Mouse (Mus musculus) megakaryocyte, embryonic 14.5 days (primary cell): ENCODE measurements around the gene Bhlha9. TPM values are rescaled to one million over a fixed set of nuclear protein-coding genes. Genes with fewer than 3 reads are reported as not detected.
A peak's percentile ranks its signal among the peaks of the same experiment; 100 is the strongest.
"Not testable (repeated sequence)": the region's sequence is repeated elsewhere in the genome, so short reads cannot be mapped to it uniquely, and the experiment has no call there.

Experiments
- H3K27me3 ChIP-seq: replicated peaks from 2 replicates; pipeline ENCODE3; 2012; ENCODE audit warnings: inconsistent platforms
- H3K36me3 ChIP-seq: replicated peaks from 2 replicates; pipeline ENCODE3; 2012; ENCODE audit warnings: low read length, inconsistent platforms, mixed read lengths
- H3K4me1 ChIP-seq: 2 replicates; pipeline ENCODE4 v1.6.1; 2012; ENCODE audit warnings: inconsistent platforms
- H3K4me3 ChIP-seq: replicated peaks from 2 replicates; pipeline ENCODE3; 2012; ENCODE audit warnings: moderate library complexity, mild to moderate bottlenecking, inconsistent platforms
- H3K9me3 ChIP-seq: 2 replicates; pipeline ENCODE4 v1.6.1; 2012; ENCODE audit warnings: inconsistent platforms
- FLI1 ChIP-seq: IDR thresholded peaks from 2 replicates; pipeline ENCODE4 v1.6.1; 2012; ENCODE audit warnings: low read length, inconsistent platforms, mixed read lengths
- GATA1 ChIP-seq: IDR thresholded peaks from 3 replicates; pipeline ENCODE4 v1.6.1; 2012; ENCODE audit warnings: mixed read lengths, low read length, inconsistent platforms, borderline replicate concordance
- polyA plus RNA-seq: library from polyadenylated mRNA; stranded (reverse); fragments of >175 nt; gene quantifications from 2 replicates; pipeline ENCODE4 v1.2.3, GENCODE M21; 2012; ENCODE audit warnings: low replicate concordance; ENCODE audit not compliant: insufficient read depth

The Bhlha9 gene
- polyA plus RNA-seq, 1 experiment, result not detected

DNA sequence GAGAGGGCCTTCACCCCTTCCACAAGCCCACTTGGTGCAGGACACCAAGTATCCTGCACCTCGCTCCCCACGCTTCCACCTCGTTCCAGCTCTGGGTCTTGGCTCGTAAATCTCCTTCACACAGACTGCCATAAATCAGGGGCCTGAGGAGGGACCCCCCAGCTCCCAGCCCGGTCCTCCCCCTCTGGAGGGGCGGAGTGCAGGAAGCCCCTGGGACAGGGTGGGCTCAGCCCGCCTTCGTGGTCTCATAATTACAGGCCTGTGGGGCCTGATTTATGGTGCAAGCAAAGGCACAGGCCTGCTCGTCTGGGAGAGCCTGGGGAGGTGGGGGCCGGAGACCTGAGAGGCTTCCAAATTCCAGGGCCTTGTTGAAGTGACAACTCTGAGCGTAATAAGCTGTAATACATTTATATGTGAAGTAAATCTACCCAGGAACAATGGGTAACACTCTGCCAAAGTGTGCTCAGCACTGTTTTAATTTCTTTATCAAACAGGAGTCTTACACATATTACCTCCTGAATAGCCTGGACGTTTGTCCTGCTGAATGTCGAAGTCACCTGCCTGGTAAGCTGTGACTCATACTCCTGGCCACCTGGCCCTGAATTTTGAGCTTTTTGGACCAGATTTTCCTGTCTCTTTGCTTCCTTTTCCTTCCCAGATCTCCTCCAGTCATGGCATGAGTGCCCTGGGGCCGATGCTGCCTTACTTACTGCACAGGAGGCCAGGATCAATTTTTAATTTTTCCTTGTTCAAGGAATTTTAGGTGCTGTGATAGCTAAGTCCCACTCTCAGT lies 12.9 kb upstream of the Bhlha9 start:
- Histone ChIP-seq H3K9me3 (no peaks in the 10 kb centered on the region), H3K27me3 (peaks cover 53% of the 10 kb centered on the region), H3K4me3 (no peak overlapping the region), H3K36me3 (no peaks in the 10 kb centered on the region), H3K4me1 (peaks cover 4% of the 10 kb centered on the region; the same call in 1 of the 2 replicates)
- no peak for TF ChIP-seq GATA1
- no peak for TF ChIP-seq FLI1

DNA sequence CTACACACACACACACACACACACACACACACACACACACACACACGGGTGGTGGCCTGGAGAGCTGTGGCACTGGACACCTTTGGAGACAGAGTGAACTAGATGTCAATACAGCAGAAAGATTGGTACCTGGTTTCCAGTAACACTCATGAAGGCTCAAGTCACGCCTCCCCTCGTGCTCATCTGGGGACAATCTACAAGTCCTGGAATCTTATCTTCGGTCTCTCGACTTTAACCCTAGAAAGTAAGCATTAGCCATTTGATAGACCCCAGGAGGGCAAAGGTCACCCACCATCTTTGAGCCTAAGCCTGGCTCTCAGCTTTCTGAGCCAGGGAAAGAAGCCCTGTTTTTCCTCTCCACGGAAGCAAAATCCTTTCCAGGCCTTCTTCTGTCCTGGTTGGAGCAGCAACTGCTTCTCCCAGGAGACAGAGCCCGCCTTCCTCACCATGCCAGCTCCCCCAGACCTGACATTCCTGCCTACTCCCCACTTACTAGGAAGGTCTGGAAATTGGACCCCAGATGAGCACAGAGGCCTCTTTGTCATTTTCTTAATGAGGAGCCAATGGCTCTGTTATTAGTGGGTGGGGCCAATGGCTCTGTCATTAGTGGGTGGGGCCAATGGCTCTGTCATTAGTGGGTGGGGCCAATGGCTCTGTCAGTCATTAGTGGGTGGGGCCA lies 10.3 kb upstream of the Bhlha9 start:
- Histone ChIP-seq H3K27me3 (peaks cover 70% of the 10 kb centered on the region), H3K36me3 (no peaks in the 10 kb centered on the region), H3K9me3 (no peaks in the 10 kb centered on the region), H3K4me3 (no peak overlapping the region), H3K4me1 (peaks cover 10% of the 10 kb centered on the region)
- TF ChIP-seq FLI1 (no peak), GATA1 (no peak)

- no peaks in the 10 kb centered on the region for H3K9me3 ChIP-seq
- H3K27me3 ChIP-seq, result peaks cover 82% of the 10 kb centered on the region
- no peak for TF ChIP-seq FLI1
- TF ChIP-seq GATA1, result no peak
- peak overlapping the region; percentile 62 for H3K4me3 ChIP-seq
- H3K4me1 ChIP-seq, result peaks cover 13% of the 10 kb centered on the region
- H3K36me3 ChIP-seq, result no peaks in the 10 kb centered on the region
These were observed 6.1 kb upstream of the Bhlha9 start for GRCm38 (mm10) chr11:76666002-76666649.

DNA sequence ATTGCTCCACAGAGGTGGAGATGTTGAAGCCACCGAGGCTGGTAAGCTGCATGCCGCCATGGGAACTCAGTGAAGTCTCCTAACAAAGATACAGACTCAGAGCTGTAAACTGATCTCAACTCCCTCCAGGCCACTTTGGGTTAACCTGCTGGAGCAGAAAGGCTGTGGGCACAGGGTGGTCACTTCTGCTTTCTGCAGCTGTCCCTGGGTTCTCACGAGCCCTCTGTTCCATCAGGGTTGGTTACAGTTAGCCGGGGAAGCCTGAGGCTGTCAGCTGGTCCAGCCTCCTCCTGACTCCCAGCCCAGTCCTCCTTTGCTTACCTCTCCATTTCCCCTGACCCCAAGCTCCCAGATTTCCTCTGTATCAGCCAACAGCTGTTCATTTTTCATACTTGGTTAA lies 4.5 kb upstream of the Bhlha9 start:
- Histone ChIP-seq H3K9me3 (no peaks in the 10 kb centered on the region), H3K4me1 (peaks cover 17% of the 10 kb centered on the region), H3K4me3 (no peak overlapping the region), H3K27me3 (peaks cover 97% of the 10 kb centered on the region), H3K36me3 (no peaks in the 10 kb centered on the region)
- TF ChIP-seq GATA1 (no peak), FLI1 (no peak)

GRCm38 (mm10) chr11:76672561-76673384 lies 503 bp downstream of the Bhlha9 start:
- no peaks in the 10 kb centered on the region for H3K9me3 ChIP-seq
- TF ChIP-seq FLI1 (no peak), GATA1 (no peak)
- peak overlapping the region; percentile 59 for H3K4me3 ChIP-seq
- no peaks in the 10 kb centered on the region for H3K36me3 ChIP-seq
- peaks cover 13% of the 10 kb centered on the region; the same call in 1 of the 2 replicates for H3K4me1 ChIP-seq
- peaks cover 78% of the 10 kb centered on the region for H3K27me3 ChIP-seq

GRCm38 (mm10) chr11:76674199-76674598 lies 1.9 kb downstream of the Bhlha9 start:
- peaks cover 11% of the 10 kb centered on the region; the same call in 1 of the 2 replicates for H3K4me1 ChIP-seq
- H3K4me3 ChIP-seq, result no peak overlapping the region
- H3K36me3 ChIP-seq, result no peaks in the 10 kb centered on the region
- peaks cover 79% of the 10 kb centered on the region for H3K27me3 ChIP-seq
- TF ChIP-seq GATA1 (no peak), FLI1 (no peak)
- no peaks in the 10 kb centered on the region for H3K9me3 ChIP-seq

DNA sequence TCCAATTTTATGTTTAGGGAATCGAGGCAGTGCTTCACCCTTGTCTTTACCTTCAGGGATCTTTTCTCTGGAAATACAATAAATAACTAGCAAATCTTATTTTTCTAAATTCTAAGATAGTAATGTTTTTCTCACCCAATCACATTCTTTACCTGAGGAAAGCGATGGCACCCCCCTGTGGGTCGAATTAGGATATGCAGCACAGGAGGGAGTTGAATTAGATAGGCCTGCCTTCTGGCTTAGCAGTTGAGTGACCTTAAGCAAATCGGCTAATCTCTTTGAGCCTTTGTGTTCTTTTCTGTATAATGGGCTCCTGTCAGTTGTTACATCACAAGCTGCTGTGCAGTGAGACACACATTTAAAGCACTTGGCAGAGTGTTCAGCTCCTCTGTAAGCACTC lies 2.4 kb downstream of the Bhlha9 start:
- TF ChIP-seq GATA1, result no peak
- no peak for TF ChIP-seq FLI1
- no peak overlapping the region for H3K4me3 ChIP-seq
- H3K36me3 ChIP-seq, result no peaks in the 10 kb centered on the region
- H3K4me1 ChIP-seq, result peaks cover 11% of the 10 kb centered on the region; the same call in 1 of the 2 replicates
- peaks cover 78% of the 10 kb centered on the region for H3K27me3 ChIP-seq
- no peaks in the 10 kb centered on the region for H3K9me3 ChIP-seq

GRCm38 (mm10) chr11:76679508-76679907 lies 7.2 kb downstream of the Bhlha9 start, which contains the start of gene Trarg1:
Gene Trarg1, plus strand, starts transcription at chr11:76679808.
- not testable (repeated sequence) for H3K36me3 ChIP-seq, H3K4me3 ChIP-seq, H3K9me3 ChIP-seq, H3K4me1 ChIP-seq
- peaks cover 62% of the 10 kb centered on the region for H3K27me3 ChIP-seq

DNA sequence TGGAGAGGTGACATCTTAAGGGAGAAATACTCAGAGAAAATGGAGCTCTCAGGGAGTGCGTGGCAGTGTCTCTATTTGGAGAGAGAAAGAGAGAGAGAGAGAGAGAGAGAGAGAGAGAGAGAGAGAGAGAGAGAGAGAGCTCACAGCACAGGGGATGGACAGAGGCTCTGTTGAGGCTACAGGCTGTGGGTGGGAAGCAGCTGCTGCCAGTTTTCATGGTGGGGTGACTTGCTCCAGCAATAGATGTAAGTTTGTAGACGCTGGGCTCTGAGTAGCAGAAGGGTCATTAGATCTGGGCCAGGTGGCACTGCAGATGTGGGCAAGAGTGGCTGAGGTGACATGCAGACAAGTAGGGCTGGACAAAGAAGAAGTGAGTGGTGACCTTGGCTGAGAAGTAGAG lies 13.3 kb downstream of the Bhlha9 start:
- peaks cover 5% of the 10 kb centered on the region for H3K9me3 ChIP-seq
- peaks cover 68% of the 10 kb centered on the region for H3K27me3 ChIP-seq
- TF ChIP-seq GATA1, result no peak
- TF ChIP-seq FLI1, result no peak
- H3K36me3 ChIP-seq, result no peaks in the 10 kb centered on the region
- no peak overlapping the region for H3K4me3 ChIP-seq
- peaks cover 7% of the 10 kb centered on the region; the same call in 1 of the 2 replicates for H3K4me1 ChIP-seq
